Mouse (Mus musculus) mouse embryonic stem cell (cell line): Measurements from ENCODE around the gene Sycp3.
"Not testable (repeated sequence)": the region's sequence is repeated elsewhere in the genome, so short reads cannot be mapped to it uniquely, and the experiment has no call there.

Experiments
- in situ Hi-C, 2 experiments: fragments of 300-500 bp; cut with MboI; formaldehyde crosslinking; loops; 1 replicate in 1 of 2; 3 replicates in 1 of 2; pipeline ENCODE4 v1.14.3; 2019 to 2020; ENCODE audit warnings: low sequenced_read_pairs in 2 of 2, low pct_unique_long_range_greater_than_20kb in 1 of 2, mixed read lengths in 1 of 2; ENCODE audit not compliant: unreplicated experiment in 1 of 2

The Sycp3 gene

DNA sequence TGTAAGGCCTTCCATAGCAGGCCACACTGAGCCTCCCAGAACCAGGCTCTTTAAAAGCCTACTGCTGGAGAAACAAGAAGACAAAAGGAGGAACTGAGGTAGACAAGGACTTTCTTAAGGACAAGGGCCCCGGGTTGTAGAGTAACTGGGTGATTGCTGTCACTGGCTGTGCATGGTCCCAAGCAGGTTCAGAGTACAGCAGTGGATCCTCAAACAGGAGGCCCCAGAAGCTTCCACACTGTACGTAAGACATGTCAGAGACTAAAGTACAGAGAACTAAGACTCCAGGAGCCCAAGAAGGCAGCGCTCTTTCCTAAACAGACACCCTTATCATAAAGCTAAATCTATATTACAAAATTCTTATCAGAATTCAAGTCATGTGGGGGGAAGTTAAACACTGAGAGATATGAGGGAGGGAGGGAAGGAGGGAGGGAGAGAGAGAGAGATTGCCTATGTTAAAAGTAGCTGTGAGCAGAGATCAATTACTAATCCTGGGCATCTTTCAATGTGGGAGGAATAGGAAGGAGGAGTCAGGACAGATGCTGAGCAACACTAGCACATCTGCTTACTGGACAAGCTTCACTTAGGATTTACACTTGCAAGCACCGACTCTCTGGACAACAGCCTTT is 35.7 kb downstream of the Sycp3 start:
- in situ Hi-C loops: no loop called here

DNA sequence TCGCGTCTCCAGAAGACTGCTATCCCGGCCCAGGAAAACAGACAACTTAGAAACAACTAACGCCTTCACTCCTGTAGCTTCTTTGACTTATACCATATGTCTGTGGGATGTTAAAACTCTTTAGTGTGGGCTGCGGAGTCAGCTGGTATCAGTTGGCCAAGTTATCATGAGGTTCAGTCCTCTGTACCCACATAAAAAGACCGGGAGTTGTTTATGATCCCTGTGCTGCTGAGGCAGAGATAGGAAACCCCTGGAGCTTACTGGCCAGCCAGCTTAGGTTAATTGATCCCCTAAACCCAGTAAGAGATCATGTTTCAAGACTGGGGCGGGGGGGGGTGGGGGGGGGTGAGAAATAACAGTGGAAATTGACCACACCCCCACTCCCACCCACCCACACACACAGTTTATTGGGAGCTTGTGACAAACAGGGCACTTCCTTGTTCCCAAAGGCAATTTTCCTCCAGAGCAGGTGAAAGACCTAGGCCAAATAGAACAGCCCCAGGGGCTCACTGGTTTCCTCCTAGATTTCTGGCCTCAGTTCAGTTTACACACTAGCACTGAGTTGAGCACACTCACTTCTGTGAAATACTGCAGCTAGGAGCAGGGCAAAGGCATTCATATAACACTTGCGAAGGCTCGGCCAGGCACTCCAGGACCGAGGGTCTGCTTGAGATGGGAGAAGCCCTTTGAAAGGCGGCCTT is 37.6 kb downstream of the Sycp3 start:
- in situ Hi-C loops: no loop called here

DNA sequence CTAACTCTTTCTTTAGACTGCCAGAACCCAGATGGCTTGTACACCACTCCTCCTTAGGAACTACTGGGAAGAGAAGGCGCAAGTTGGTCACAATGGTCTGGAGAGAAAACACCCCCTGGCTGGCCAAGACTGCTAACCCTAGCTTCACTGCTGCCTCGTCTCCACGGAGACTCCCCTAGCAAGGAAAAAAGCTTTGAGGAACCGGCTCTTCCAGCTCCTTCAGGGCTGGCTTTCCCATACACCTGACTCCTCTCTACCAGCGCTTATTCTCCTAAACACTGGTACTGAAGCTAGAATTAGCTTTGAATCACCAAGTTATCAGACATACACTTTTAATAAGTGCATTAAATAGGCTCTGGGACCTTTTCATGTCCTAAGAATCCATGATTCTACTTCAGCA is 40.6 kb downstream of the Sycp3 start:
- in situ Hi-C loops: no loop called here

DNA sequence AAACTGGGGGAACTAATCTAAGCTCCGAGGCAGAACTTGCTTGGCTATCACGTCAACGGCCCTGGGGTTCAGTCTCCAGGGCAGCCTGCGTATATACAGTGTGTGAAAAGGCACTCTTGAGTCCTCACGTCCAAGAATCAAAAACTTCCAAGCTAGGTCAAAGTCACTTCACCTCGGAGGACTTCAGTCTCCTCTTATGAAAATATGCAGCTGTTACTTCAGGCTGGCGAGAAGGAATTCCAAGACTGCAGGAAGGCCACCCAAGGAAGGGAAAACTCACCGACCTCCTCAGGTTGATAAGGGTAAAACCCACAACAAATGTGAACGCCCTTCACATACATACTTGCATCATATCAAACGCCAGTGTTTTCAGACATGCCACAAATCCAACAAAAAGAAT is 42.0 kb downstream of the Sycp3 start:
- in situ Hi-C loops: no loop called here

DNA sequence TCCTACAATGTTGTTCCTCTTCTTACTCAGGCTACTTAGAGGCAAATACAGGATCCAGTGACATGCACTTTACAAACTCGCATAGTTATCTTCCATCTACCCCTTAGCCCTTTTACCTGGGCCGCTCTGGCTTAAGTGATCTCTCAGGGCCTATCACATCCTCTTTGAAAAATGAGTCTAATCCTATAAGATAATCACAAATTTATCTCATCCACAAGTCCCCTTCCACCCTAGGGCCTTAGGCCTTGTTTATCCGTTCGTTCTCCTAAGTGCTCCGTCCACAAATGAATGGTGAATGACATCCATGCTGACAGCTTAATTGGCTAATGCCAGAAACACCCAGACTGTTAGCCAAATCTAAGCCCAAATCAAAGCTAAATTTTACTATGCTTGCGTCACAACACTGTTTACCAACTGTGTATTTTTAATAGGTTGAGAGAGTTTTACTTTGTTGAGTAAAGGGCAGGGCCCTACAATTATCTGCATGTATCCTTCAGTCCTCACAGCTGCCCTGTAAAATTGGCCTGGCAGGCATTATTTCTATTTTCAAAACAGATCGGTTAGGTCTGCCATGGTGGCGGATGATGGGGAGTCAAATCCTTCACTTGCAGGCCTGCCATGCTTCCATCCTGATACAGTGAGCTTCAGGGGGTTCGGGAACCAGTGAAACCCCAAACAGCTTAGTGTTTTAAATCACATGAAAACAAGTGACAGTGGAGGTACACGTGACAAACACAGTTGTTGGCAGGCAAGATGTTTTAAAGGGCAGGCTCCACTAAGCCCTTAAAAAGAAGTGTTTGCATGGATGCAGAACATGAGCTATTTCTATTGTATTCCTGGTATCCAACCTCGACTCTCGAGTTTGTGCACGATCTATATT is 42.8 kb downstream of the Sycp3 start:
- in situ Hi-C loops: no loop called here

DNA sequence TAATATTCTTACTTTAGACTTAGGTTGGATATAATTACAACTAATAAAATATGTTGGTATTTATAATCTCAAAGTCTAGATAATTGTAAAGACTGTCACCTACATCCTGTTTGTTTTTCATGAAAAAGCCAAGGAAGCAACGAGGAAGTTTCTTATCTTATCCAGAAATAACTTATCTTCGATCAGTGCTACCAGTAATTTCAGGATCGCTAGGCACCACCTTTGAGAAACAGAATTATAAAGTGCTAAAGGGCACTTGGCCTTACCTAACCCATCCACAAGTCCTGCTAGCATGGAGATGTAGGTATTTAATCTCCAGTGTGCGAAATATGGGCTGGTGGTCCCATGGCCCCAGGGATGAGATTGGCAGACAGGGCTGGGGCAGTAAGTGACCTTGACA is 43.5 kb downstream of the Sycp3 start:
- in situ Hi-C loops: no loop called here

DNA sequence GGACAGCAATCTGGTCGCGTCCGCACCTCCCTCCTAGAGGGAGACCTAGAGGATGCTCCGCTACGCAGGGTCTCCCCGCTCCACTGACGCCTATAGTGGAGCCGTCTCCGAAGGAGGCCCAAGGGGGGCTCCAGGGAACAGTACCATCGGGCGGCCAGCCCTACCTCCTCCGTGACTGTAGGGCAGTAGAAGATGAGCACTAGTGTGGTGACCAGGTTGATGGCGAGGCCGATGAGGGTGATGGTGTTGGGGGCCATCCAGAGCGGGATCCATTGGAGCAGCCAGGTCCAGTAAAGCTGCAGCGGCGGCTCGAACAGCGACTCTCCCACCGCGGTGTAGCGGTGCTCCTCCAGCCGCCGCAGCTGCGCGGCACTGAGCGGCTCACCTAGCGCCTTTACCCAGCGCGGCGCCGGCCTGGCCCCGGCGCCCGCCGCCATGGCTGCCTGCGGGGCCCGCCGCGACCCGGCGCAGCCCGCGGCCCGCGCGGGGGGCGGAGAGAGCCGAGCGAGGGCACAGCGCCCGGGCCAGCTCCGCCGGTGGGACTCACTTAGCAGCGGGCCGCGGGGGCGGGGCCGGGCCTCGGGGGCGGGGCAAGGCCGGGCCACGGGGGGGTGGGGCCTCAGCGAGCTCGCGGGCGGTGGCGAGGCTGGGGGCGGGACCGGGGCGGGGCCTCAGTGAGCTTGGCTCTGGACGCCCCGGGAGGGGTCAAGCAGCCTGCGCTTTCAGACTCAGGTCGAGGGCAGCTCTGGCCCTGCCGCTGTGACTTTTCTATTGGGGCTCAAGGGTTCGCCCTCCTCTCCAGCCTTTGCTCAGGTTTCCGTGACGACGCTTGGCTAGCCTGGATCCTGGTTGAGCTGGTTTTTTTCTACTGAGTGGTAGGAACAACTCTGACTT is 44.3 kb downstream of the Sycp3 start, which contains the start of gene Chpt1:
Gene Chpt1 (minus strand): TSS at position 653 of the 894 bp plus-strand sequence.
- in situ Hi-C loops: no loop called here

DNA sequence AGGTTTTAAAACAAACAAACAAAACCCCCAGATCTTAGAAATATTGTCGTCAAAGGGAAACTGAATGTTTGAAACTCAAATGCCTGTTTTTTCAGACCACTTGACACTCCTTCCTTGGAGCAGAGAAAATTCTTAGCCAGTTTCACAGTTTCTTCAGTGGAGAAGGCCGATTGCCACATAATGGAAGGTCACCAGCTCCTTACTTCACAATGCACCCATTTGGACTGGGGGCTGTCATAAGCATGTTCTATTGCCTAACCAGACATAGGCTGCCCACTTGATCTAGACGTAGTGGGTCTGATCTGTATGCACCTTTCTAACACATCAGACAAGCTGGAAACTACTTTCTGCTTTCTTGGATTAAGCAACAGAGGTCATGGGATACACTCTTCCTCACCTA is 45.1 kb downstream of the Sycp3 start:
- in situ Hi-C loops: no loop called here

DNA sequence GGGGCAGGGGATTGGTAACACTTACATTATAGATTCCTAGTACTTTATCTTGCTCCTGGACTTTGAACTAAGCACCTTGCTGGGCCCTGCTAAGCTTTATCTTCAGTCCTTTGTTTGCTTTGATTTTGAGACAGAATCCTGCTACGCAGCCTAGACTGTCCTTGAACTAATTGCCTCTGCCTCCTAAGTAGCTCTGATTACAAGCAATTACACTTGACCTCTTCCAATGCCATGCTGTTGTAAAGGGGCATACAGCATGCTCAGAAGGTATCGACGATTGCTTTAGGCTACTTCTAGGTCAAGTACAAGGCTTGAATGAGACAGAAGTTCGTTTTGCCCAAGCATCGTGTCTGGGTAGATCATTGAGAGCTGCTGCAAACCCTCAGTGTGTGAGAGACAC is 45.9 kb downstream of the Sycp3 start:
- in situ Hi-C loops: no loop called here

DNA sequence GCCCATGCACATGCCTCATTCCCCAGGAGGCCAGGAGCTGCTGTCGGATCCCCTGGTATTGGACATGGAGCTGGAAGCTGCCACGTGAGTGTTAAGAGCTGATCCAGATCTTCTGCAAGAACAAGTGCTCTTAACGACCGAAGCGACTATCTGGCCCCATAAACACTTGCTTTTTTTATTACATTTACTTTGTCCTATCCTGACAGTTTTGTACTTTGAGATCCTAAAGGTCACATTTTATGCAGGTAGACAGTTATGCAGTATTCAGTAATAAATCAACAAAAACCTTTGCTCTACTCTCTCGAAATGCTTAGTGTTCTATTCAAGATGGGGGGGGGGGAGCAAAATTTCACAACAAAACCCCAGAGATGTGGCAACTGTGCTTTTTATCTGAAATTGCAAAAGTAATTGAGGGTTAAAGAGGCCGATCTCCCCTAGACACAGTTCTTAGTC is 48.3 kb downstream of the Sycp3 start:
- in situ Hi-C loops: no loop called here

DNA sequence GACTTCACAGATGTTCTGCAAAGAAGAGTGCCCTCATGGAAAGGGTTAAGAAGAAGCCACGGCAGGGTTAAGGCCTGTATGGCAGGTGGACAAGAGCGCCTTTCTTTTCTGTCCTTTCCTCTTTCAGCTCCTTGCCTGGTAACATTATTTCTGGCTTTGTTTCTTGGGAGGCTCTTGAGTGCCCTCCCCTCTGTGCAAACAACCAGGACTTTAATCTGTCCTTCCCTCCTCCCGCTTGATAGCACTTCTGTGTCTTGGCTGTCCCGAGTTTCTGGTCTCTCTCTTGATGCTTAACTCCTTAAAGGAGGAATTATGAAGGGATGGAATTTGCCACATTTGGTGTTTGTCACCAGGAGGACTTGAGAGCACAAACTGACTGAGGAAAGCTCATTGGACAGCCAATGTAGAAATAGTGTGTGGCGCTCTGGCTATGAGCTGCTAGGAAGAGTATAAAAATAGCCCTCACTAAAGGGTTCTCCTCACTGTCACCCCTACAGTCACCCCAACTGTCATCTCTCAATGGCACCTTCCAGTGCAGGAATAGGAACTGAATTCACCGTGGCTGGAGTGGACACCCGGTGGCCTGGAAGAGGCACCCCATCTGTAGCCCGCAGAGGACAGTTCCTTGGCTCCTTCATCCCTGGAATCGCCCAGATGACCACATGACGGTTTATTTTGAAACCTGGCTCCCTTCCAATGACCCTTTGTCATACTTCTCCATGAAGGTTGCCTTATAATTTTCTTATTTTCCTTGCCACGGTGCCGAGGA is 51.3 kb downstream of the Sycp3 start:
- in situ Hi-C loops: no loop called here

DNA sequence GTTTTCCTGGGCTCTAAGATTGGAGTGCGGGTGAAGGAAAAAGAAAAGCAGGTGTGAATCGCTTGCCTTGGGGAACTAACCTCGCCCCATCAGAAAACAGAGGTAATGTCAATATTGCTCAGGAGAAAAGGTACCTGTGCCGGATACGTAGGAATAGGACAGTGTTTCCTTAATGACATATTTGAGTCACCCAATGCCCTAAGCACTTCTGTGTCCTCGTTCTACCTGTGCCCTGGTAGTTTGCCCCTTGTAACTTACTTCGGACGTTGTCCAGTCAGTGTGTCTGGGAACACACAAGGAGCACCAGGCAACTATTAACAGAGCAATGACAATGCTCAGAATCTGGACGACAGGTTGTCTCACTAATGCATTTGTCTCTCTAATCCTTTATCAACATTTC is 52.0 kb downstream of the Sycp3 start:
- in situ Hi-C loops: no loop called here

DNA sequence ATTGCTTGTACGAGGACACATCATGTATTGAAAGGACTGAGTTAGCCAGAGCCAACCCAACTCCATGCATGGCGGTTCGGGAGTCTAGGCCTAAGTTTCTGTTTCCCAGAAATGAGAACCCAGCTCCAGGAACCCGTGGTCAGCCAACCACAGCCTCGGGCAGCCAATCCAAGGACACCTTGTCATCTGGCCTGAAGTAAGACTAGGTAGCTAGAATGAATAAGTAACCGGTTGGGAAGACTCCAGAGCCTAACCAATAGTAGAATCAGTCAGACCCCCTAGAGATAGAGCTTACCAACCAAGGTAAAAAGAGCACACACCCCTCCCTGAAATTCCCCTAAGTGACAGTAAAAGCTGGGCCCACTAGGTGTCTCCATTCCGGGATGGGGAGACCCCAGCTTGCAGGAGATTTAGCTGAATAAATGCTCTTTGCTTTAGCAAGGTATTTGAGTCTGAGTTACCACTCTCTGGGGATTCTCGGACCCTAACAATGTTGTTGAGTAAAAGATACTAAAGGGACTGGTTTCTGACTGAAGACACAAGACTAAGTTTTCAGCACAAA is 54.3 kb downstream of the Sycp3 start:
- in situ Hi-C loops: no loop called here

DNA sequence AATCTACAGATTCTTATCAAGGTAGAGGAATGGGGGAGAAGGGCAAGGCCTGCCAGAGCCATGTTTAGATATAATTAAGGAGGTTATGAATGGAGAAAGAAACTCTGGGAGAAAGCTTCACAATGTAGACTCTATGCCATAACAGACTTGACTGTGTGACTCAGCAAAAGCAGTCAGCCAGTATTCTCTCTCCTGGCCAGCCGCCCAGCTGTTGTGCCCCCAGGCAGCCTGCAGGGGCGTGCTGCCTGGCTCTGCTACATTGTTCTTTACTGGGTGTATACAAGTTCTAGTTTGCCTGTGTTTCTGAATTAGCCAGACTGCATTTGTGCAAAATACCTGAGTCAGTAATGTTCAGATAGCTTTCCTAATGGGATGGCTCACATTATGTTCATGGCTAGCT is 55.1 kb downstream of the Sycp3 start:
- in situ Hi-C loops: no loop called here

DNA sequence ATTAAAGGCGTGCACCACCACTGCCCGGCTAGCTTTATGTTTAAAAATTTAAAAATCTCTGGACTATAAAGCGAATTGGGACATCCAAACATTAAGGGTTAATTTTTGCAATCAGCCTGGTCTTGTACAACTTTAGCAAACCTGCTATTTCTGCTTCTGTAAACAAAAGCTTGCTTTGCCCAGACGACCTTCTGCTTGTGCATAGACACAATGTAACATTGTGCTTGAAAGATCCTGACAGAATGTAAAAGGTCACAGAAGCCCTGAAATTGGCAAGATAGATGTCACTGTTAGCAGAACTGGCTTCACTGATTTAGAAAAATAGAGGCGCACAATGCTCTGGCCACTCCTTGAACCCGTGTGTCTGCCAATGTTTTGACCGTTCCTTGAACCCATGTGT is 55.7 kb downstream of the Sycp3 start:
- in situ Hi-C loops: not testable (repeated sequence)

DNA sequence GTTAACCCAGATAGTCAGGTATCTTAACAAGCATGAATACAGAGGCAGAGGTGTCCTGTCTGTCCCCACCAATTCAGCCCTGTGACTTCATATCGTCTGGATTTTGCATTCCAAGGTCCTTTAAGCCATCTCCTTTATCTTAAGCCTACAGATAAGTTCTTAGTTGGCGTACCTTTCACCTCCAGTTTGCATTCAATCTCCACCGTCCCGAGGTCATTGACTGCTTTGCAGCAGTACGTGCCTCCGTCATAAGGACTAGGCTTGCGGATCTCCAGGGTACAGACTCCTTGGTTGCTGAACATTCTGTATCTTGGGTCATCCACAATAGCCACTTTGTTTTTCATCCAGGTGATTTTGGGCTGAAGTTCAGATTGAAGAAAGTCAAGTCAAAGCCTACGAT is 63.4 kb downstream of the Sycp3 start:
- in situ Hi-C loops: no loop called here
